Mouse (Mus musculus) liver, adult 2 months (tissue): ENCODE measurements around the gene Nrbf2. TPM values are rescaled to one million over a fixed set of nuclear protein-coding genes. Genes with fewer than 3 reads are reported as not detected.

Experiments
- DNase-seq: peaks from one replicate; pipeline ENCODE4 v3.0.0-alpha.2; 2011; ENCODE audit warnings: low read depth, low spot score; ENCODE audit errors: extremely low read depth
- H3K27ac ChIP-seq: fragments of 200-500 bp; replicated peaks from 2 replicates; pipeline ENCODE4 v1.5.1; 2012; ENCODE audit warnings: low read depth, mild to moderate bottlenecking, control low read depth, inconsistent platforms, low read length; ENCODE audit not compliant: insufficient read depth
- H3K27me3 ChIP-seq: fragments of 200-500 bp; 2 replicates; pipeline ENCODE4 v1.6.1; 2012; ENCODE audit warnings: mild to moderate bottlenecking, moderate library complexity, low read length, inconsistent platforms; ENCODE audit not compliant: control insufficient read depth, insufficient read depth
- H3K36me3 ChIP-seq: fragments of 200-500 bp; 2 replicates; pipeline ENCODE4 v1.6.1; 2012; ENCODE audit warnings: low read length, inconsistent platforms; ENCODE audit not compliant: control insufficient read depth, insufficient read depth
- H3K4me1 ChIP-seq: fragments of 200-500 bp; 2 replicates; pipeline ENCODE4 v1.6.1; 2011; ENCODE audit warnings: low read length; ENCODE audit not compliant: control insufficient read depth, insufficient read depth
- H3K4me3 ChIP-seq: fragments of 200-500 bp; 2 replicates; pipeline ENCODE4 v1.5.1; 2011; ENCODE audit warnings: low read depth, mild to moderate bottlenecking, control low read depth, low read length, moderate library complexity; ENCODE audit not compliant: insufficient read depth
- H3K79me2 ChIP-seq: fragments of 200-500 bp; 2 replicates; pipeline ENCODE4 v1.6.1; 2012; ENCODE audit warnings: inconsistent platforms, mild to moderate bottlenecking, low read length, moderate library complexity; ENCODE audit not compliant: control insufficient read depth, insufficient read depth
- H3K9ac ChIP-seq: fragments of 200-500 bp; 2 replicates; pipeline ENCODE4 v1.6.1; 2012; ENCODE audit warnings: low read depth, mild to moderate bottlenecking, control low read depth, inconsistent platforms, low read length
- CTCF ChIP-seq: fragments of 200-500 bp; IDR thresholded peaks from 2 replicates; pipeline ENCODE4 v1.5.1; 2011; ENCODE audit warnings: low read depth, low read length, control low read depth
- POLR2A ChIP-seq: fragments of 200-500 bp; IDR thresholded peaks from 2 replicates; pipeline ENCODE4 v1.6.1; 2011; ENCODE audit warnings: low read length, control low read depth; ENCODE audit not compliant: insufficient read depth; ENCODE audit errors: extremely low read depth
- WGBS: fragments of 180-500 bp; shearing (Covaris S2); methylation state at CpG from one replicate; pipeline ENCODE4 v1.1.7; 2018; 5-methylcytosine and 5-hydroxymethylcytosine counted together
- polyA plus RNA-seq: library from polyadenylated mRNA; depleted of rRNA; stranded (reverse); fragments of >200 nt; gene quantifications from 2 replicates; pipeline ENCODE4 v1.2.3, GENCODE M21; 2012
- total RNA-seq: library from RNA; depleted of rRNA; stranded (reverse); fragments of >200 nt; gene quantifications from 2 replicates; pipeline ENCODE4 v1.2.3, GENCODE M21; 2014

Gene Nrbf2
- total and polyA plus RNA-seq, 2 experiments, result 11.3 to 13.6 TPM

- Histone ChIP-seq H3K27me3 (no peaks in the 10 kb centered on the region), H3K9ac (no peak overlapping the region), H3K27ac (no peak overlapping the region), H3K36me3 (no peaks in the 10 kb centered on the region), H3K79me2 (no peaks in the 10 kb centered on the region), H3K4me3 (no peak overlapping the region), H3K4me1 (peaks cover 11% of the 10 kb centered on the region)
- WGBS, result 92% methylated on average over 17 of the region's 17 CpGs
- DNase-seq, result no peak
- no peak for TF ChIP-seq CTCF
- TF ChIP-seq POLR2A, result no peak
Measured at GRCm38 (mm10) chr10:67297175-67297855, 12.2 kb upstream of the Nrbf2 start.

DNA sequence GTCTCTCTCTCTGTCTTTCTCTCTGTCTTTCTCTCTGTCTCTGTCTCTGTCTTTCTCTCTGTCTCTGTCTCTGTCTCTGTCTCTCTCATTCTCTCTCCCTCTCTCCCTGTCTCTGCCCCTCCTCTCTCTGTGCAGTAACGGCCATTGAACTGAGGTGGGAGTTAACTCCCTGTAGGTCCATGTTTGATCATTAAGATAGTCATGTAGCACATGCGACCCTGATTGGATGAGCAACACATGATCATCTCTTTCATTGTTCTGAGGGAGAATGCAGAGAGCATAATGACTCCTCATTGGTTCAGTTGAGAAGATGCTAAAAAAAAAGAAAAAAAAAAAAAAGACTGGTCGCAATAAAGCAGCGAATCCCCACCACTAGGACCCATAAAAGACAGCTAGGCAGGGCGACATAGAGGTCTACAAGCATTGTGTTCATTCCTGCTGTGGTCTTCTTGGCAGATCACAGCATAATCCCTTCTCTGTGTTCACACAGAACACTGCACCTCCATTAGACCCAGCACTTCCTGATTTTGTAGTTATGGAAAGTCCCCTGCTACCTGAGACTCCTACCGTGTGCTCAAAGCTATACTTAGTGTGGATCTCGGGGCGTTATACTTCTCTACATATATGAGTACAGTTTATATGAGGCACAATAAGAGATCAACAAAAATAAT lies 11.5 kb upstream of the Nrbf2 start:
- TF ChIP-seq CTCF, result no peak
- TF ChIP-seq POLR2A, result no peak
- DNase-seq, result no peak
- H3K9ac ChIP-seq, result no peak overlapping the region
- H3K27me3 ChIP-seq, result no peaks in the 10 kb centered on the region
- peaks cover 11% of the 10 kb centered on the region for H3K4me1 ChIP-seq
- no peaks in the 10 kb centered on the region for H3K79me2 ChIP-seq
- no peaks in the 10 kb centered on the region for H3K36me3 ChIP-seq
- H3K4me3 ChIP-seq, result no peak overlapping the region
- WGBS, result 81% methylated on average over 8 of the region's 8 CpGs
- H3K27ac ChIP-seq, result no peak overlapping the region

DNA sequence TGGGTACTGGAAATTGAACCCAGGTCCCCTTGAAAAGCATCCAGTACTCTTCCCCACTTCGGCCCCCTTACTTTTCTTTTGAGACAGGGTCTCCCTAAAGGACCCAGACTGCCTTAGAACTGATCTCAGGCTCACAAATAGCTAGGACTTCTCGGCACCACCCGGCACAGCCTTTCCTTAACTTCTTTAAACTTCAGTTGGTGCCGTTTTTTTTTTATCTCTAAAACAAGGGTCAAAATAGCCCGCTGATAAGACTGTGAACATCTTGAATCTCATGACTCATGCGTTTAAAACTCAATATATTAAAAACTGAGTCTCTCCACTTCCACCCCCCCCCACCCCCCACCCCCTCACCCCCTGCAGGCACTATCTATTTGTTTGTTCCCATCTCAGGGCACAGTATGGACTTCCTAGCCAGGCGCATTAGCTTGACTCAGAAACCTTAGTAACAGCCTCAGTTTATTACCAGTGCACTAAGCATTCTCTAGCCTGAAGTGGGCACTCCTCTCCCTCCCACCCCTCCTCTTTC lies 10.9 kb upstream of the Nrbf2 start:
- TF ChIP-seq POLR2A (no peak), CTCF (no peak)
- WGBS, result 77% methylated on average over 7 of the region's 7 CpGs
- no peaks in the 10 kb centered on the region for H3K36me3 ChIP-seq
- H3K27me3 ChIP-seq, result no peaks in the 10 kb centered on the region
- peaks cover 11% of the 10 kb centered on the region for H3K4me1 ChIP-seq
- no peak overlapping the region for H3K27ac ChIP-seq
- H3K79me2 ChIP-seq, result no peaks in the 10 kb centered on the region
- H3K9ac ChIP-seq, result no peak overlapping the region
- H3K4me3 ChIP-seq, result no peak overlapping the region
- DNase-seq, result no peak

DNA sequence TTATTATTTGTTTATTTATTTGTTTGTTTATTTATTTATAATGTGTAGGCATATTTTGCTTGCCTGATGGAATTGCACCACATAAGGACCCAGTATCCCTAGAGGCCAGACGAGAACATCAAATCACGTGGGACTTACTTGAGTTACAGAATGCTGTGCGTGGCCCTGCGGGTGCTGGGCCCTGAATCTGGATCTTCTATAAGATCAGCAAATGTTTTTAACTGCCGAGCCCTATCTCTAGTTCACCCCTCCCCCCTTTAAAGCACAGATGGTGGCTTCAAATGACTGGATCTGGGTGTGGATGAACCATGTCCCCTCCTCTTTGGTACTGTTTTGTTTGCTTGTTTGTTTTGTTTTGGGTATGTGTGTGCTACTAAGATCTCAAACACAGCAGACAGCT lies 10.2 kb upstream of the Nrbf2 start:
- Histone ChIP-seq H3K27ac (no peak overlapping the region), H3K27me3 (no peaks in the 10 kb centered on the region)
- 87% methylated on average over 5 of the region's 5 CpGs for WGBS

DNA sequence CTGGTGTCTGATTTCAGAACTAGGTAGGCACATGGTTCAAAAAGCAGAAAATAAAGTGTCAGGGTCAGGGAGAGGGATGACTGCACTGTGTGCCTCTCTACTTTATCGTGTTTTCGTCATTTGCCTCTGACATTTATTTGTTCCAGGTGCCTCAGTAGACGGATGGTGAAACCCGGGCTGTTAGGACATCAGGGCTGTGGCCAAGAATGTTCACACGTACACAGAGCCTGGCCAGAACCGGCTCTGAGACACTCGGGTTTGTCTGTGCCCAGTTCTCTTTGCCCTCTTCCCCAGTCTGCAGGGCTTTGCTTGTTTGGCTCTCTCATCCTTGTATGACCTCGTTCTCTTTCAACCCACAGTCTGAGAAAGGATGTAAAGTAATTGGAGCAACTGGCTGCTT lies 6.0 kb upstream of the Nrbf2 start:
- H3K4me1 ChIP-seq, result peaks cover 10% of the 10 kb centered on the region
- no peak overlapping the region; the same call in 1 of the 2 replicates for H3K27ac ChIP-seq
- TF ChIP-seq POLR2A (no peak), CTCF (no peak)
- H3K4me3 ChIP-seq, result no peak overlapping the region
- DNase-seq, result peak; percentile 97
- no peaks in the 10 kb centered on the region for H3K27me3 ChIP-seq
- H3K79me2 ChIP-seq, result no peaks in the 10 kb centered on the region
- H3K9ac ChIP-seq, result no peak overlapping the region
- WGBS, result 12% methylated on average over 8 of the region's 8 CpGs
- H3K36me3 ChIP-seq, result no peaks in the 10 kb centered on the region

More for the DNA sequence above, 10.2 kb upstream of the Nrbf2 start:
- Histone ChIP-seq H3K9ac (no peak overlapping the region), H3K36me3 (no peaks in the 10 kb centered on the region), H3K79me2 (no peaks in the 10 kb centered on the region), H3K4me3 (no peak overlapping the region), H3K4me1 (peaks cover 15% of the 10 kb centered on the region)
- TF ChIP-seq CTCF (no peak), POLR2A (no peak)
- DNase-seq, result no peak

- 47% methylated on average over 4 of the region's 4 CpGs for WGBS
- peak overlapping the region; percentile 68 for H3K27ac ChIP-seq
- TF ChIP-seq CTCF (no peak), POLR2A (no peak)
Measured at GRCm38 (mm10) chr10:67290622-67291021, 5.5 kb upstream of the Nrbf2 start.

More at GRCm38 (mm10) chr10:67290622-67291021, 5.5 kb upstream of the Nrbf2 start:
- Histone ChIP-seq H3K4me3 (no peak overlapping the region), H3K9ac (no peak overlapping the region; the same call in 1 of the 2 replicates), H3K4me1 (peaks cover 13% of the 10 kb centered on the region), H3K36me3 (no peaks in the 10 kb centered on the region), H3K27me3 (no peaks in the 10 kb centered on the region), H3K79me2 (no peaks in the 10 kb centered on the region)
- peak; percentile 30 for DNase-seq
